Mouse (Mus musculus) T-helper 17 cell (primary cell): ENCODE data around the gene Tln2.

Source experiments
- in situ Hi-C, 2 experiments: fragments of 300-600 bp; cut with MboI, MseI; formaldehyde crosslinking; loops; 1 replicate in 1 of 2; 2 replicates in 1 of 2; pipeline ENCODE4 v1.15.1; 2025; ENCODE audit warnings: high pct_unique_total_duplicates in 2 of 2

Gene Tln2

GRCm38 (mm10) chr9:67276446-67276845 lies 283.1 kb downstream of the Tln2 start:
- in situ Hi-C loops, result no loop called here

GRCm38 (mm10) chr9:67274296-67274695 lies 285.2 kb downstream of the Tln2 start:
- in situ Hi-C loops, result no loop called here

GRCm38 (mm10) chr9:67273362-67273761 lies 286.1 kb downstream of the Tln2 start:
- in situ Hi-C loops, result no loop called here

- in situ Hi-C loops, result no loop called here
Observed at GRCm38 (mm10) chr9:67270734-67271133, 288.8 kb downstream of the Tln2 start.

- in situ Hi-C loops, result no loop called here
Observed at GRCm38 (mm10) chr9:67270061-67270595, 289.4 kb downstream of the Tln2 start.

GRCm38 (mm10) chr9:67267276-67267990 lies 292.1 kb downstream of the Tln2 start:
- in situ Hi-C loops, result no loop called here

- in situ Hi-C loops, result no loop called here
Observed at GRCm38 (mm10) chr9:67265513-67265912, 294.0 kb downstream of the Tln2 start.

GRCm38 (mm10) chr9:67264896-67265295 lies 294.6 kb downstream of the Tln2 start:
- in situ Hi-C loops, result no loop called here

- in situ Hi-C loops, result no loop called here
Observed at GRCm38 (mm10) chr9:67260835-67261599, 298.5 kb downstream of the Tln2 start.

- in situ Hi-C loops, result no loop called here
Observed at GRCm38 (mm10) chr9:67250141-67250540, 309.4 kb downstream of the Tln2 start.

GRCm38 (mm10) chr9:67247365-67247950 lies 312.0 kb downstream of the Tln2 start:
- in situ Hi-C loops, result loop anchor here in 1 of 2 experiments (10.0 kb wide), 1 partner anchor 243 kb away; no protein-coding TSS in a partner anchor

GRCm38 (mm10) chr9:67245265-67245664 lies 314.2 kb downstream of the Tln2 start:
- in situ Hi-C loops, result loop anchor here in 1 of 2 experiments (10.0 kb wide), 1 partner anchor 240 kb away; no protein-coding TSS in a partner anchor

GRCm38 (mm10) chr9:67241683-67242082 lies 317.8 kb downstream of the Tln2 start:
- in situ Hi-C loops, result loop anchor here in 1 of 2 experiments (10.0 kb wide), 1 partner anchor 237 kb away; no protein-coding TSS in a partner anchor

GRCm38 (mm10) chr9:67240456-67240855 lies 319.0 kb downstream of the Tln2 start:
- in situ Hi-C loops, result loop anchor here in 1 of 2 experiments (10.0 kb wide), 1 partner anchor 236 kb away; no protein-coding TSS in a partner anchor

GRCm38 (mm10) chr9:67236987-67237386 lies 322.5 kb downstream of the Tln2 start:
- in situ Hi-C loops, result no loop called here

- in situ Hi-C loops, result no loop called here
Observed at GRCm38 (mm10) chr9:67235441-67236217, 323.9 kb downstream of the Tln2 start.

GRCm38 (mm10) chr9:67229033-67229432 lies 330.5 kb downstream of the Tln2 start:
- in situ Hi-C loops, result no loop called here

- in situ Hi-C loops, result no loop called here
Observed at GRCm38 (mm10) chr9:67220388-67220787, 339.1 kb downstream of the Tln2 start.

GRCm38 (mm10) chr9:67218001-67218400 lies 341.5 kb downstream of the Tln2 start:
- in situ Hi-C loops, result no loop called here

- in situ Hi-C loops, result no loop called here
Observed at GRCm38 (mm10) chr9:67214191-67214985, 345.1 kb downstream of the Tln2 start.
